Mouse (Mus musculus): Measurements from ENCODE around the gene Tasp1.

DNA sequence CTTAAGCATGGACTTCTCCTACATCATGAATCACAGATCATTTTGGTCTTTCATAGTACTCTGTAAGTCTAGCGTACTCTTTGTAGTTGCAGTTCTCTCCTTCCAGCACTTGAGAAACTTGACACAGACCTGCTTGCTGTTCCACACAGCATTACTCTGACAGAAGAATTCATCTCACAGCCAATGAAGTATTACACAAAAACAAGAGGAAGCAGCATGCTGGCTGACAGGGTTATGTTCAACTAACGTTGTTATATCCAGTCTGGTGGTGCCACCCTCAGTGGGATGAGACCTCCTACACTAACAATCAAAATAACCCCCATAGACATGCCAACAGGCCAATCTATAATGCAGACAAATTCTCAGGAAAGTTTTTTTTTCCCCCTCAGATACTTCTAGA lies 99.2 kb downstream of the Tasp1 start:
- TF ChIP-seq POLR2A (IDR thresholded peaks at IDR 0.05; ENCODE audit: extremely low read depth, insufficient read depth, low read length) = no peak
- TF ChIP-seq CTCF (IDR thresholded peaks at IDR 0.05; ENCODE audit: extremely low read depth, insufficient read depth, low read length) = no peak
